Mouse (Mus musculus): ENCODE data around the gene Camsap1.

The Camsap1 gene

GRCm38 (mm10) chr2:25983159-25983907, at the start of gene Camsap1:
Gene Camsap1 (minus strand): TSS chr2:25983282.
- DNase-seq (ENCODE audit: low spot score) = peak; percentile 93

DNA sequence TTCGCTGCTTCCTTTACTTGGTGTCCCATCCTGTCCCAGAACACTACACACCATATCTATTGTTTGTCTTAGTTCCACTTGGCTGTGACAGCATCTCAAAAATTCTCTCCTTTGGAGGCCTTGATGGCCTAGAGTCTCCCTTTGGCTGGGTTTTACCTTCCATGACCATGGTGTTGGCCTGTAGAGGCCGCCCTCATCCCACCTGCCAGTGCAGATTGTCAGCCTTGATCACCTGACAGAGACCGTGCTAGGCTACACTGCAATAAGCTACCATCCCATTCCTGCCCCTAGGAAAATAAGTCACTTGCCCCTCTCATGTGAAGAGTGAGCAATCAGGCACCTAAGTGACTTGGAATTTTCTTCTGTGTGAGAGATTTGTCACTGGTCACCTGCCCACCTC, 47.2 kb upstream of the Camsap1 start:
- no peak for DNase-seq (ENCODE audit: low spot score)

- DNase-seq (ENCODE audit: low spot score) = peak; percentile 32
Observed at GRCm38 (mm10) chr2:26024138-26025075, 41.3 kb upstream of the Camsap1 start.

- DNase-seq (ENCODE audit: low spot score) = no peak
Observed at GRCm38 (mm10) chr2:26022626-26023025, 39.5 kb upstream of the Camsap1 start.

DNA sequence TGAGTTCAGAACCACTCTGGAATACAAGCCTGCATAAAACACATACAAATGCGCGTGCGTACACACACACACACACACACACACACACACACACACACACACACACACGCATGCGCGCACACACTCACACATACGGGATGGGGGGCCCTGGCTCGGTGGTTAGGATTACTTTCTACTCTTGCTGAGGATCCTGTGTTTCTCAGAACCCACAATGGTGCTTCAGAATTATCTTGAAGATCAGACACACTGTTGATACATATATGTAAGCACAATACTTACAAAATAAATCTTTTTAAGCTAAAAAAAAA, 39.1 kb upstream of the Camsap1 start:
- no peak for DNase-seq (ENCODE audit: low spot score)

- DNase-seq (ENCODE audit: low spot score) = peak; percentile 57
Observed at GRCm38 (mm10) chr2:26021561-26022257, 38.6 kb upstream of the Camsap1 start, which contains the start of gene Ubac1. Gene Ubac1 (minus strand): TSS chr2:26021747.

DNA sequence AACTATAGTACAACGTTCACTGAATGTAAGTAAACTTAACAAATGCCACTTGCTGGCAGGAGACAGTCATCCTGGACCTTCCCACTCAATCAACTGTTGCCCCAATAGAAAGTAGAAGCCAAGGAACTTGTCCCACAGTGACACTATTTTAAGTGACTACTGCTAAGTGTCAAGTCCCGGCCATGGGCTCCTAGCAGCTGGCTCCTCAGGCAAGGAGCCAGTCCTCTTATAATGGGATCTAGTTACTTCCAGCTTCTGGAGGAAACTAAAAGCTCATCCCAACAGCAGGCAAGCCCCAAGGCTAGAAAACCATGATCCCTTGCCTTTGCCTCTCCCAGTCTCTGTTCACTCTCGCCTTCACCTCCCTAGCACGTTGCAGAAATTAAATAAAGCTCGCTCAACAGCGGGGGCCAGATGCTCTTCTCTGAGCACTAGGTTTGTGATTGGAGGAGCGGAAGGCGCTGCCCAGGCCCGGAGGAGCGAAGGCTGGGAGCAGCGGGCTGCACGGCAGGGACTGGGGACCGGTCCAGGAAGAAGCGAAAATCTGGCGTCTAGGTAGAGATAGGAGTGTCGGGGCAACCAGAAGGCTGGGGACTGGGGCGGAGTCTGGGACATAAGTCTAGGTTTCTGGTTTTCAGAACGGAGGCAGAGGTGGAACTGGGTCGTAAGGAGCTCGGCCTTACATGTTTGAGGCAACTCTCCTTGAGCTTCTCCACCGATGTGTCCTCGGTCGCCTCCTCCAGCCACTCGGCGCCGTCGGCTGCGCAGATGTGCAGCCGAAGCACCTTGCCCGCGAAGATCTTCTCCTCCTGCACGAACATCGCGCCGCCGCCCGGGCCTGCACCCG, 37.9 kb upstream of the Camsap1 start:
- peak; percentile 25 for DNase-seq (ENCODE audit: low spot score)

DNA sequence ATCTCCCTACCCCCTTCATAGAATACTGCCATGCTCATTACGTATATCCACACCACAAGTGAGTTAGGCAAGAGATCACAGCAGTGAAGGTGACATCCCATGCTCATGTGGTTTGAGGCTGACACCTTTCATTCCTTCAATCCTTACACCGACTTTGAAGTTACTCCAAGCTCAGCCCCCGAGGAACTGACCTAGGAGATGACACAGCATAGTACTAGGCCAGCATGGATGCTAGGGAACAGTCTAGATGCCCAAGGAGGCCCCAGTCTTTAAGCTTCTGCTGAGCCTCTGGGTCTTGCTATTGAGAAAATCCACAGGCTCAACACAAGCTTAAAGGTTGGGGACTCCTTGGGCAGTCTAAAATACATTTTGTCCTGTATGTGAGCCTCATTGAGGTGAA, 36.8 kb upstream of the Camsap1 start:
- DNase-seq (ENCODE audit: low spot score) = no peak

DNA sequence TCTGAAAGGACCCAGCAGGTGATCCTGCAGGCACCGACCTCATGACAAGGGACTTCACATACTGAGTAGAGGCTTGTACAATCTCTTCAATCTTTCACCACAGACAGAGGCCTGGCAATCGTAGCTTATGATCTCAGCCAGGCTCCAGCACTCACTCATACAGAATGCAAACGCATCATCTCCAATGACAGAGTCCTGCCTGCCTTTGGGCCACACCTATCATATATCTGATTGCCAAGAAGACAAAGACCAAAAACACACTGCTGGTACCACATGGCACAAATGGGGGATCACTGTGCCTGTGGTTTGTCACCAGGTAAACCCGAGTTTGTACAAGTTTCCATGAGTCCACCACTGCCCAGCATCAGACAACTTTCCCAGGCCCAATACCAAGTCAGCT, 34.2 kb upstream of the Camsap1 start:
- DNase-seq (ENCODE audit: low spot score) = no peak

GRCm38 (mm10) chr2:26013674-26014073, 30.6 kb upstream of the Camsap1 start:
- no peak for DNase-seq (ENCODE audit: low spot score)

DNA sequence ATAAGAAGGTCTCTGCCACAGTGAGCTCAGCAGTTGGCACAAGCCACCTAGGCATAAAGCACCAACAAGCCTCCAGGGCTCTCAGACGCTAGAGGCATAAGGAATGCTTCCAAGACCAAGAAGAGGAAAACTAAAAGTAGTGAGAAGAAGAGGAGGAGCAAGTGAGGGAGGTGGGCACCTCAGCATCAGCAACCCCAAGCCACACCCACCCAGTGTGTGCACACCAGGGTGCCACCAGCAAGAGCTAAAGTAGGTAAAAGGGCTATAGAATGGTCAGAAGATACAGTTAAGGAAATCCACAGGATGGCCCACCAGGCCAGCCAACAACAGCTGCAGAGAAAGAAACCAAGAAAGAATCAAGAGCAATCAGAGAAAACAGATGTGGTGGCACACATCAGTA, 28.3 kb upstream of the Camsap1 start:
- no peak for DNase-seq (ENCODE audit: low spot score)

GRCm38 (mm10) chr2:26002001-26002400, 18.9 kb upstream of the Camsap1 start:
- DNase-seq (ENCODE audit: low spot score) = no peak

- no peak for DNase-seq (ENCODE audit: low spot score)
Observed at GRCm38 (mm10) chr2:26001136-26001535, 18.1 kb upstream of the Camsap1 start.

DNA sequence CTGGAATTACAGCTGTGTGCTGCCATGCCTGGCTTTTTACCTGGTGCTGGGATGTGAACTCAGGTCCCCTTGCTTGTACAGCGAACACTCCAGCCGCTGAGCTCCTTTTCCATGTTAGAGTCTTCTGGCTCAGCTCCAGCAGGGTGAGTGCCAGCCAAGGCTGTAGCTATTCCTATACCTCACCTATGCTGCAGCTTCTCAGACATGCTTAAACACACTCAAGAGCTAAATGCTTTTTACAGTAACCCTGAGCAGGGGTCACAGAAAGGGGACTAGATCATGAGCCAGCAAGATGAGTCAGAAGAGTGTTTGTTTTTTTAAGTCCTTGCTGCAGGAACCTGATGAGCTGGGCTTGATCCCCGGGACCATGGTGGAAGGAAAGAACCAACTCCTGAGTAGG, 14.6 kb upstream of the Camsap1 start:
- no peak for DNase-seq (ENCODE audit: low spot score)

DNA sequence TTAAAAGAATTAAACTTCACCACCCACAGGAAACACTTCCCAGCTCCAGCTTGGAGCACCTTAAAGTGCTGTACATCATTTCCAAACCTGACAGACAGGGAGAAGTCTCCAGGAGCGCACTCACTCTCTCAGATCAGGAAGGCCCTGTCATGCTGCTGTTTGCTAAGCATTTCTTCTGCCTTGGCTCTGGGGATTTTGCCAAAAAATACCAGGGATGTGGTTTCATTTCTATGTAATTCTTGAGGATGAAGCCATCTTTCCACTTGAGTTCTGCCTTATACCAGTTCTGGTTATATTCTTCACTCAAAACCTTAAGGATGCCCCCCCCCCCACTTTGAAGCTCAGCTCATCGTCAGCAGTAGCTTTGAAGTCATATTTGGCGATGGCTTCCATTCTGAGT, 11.7 kb upstream of the Camsap1 start:
- DNase-seq (ENCODE audit: low spot score) = no peak

GRCm38 (mm10) chr2:25992285-25992684, 9.2 kb upstream of the Camsap1 start:
- DNase-seq (ENCODE audit: low spot score) = no peak

DNA sequence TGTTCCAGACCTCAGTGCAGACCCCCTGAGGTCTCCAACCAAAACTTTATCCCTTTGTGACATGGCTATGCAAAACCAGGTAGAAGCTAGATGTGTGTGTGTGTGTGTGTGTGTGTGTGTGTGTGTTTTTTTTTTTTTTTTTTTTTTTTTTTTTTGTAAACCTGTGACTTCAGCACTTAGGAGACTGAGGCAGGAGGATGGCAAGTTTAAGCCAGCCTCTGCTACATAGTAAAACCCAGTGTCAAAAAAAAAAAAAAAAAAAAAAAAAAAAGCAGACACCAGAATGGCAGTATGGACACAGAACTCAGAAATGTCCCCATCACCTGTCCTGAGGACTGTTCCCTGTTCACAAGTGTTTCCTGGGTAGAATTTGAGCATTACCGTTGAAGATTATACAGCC, 6.6 kb upstream of the Camsap1 start:
- DNase-seq (ENCODE audit: low spot score) = no peak

GRCm38 (mm10) chr2:25987817-25988216, 4.7 kb upstream of the Camsap1 start:
- DNase-seq (ENCODE audit: low spot score) = no peak

GRCm38 (mm10) chr2:25986601-25987000, 3.5 kb upstream of the Camsap1 start:
- DNase-seq (ENCODE audit: low spot score) = no peak

DNA sequence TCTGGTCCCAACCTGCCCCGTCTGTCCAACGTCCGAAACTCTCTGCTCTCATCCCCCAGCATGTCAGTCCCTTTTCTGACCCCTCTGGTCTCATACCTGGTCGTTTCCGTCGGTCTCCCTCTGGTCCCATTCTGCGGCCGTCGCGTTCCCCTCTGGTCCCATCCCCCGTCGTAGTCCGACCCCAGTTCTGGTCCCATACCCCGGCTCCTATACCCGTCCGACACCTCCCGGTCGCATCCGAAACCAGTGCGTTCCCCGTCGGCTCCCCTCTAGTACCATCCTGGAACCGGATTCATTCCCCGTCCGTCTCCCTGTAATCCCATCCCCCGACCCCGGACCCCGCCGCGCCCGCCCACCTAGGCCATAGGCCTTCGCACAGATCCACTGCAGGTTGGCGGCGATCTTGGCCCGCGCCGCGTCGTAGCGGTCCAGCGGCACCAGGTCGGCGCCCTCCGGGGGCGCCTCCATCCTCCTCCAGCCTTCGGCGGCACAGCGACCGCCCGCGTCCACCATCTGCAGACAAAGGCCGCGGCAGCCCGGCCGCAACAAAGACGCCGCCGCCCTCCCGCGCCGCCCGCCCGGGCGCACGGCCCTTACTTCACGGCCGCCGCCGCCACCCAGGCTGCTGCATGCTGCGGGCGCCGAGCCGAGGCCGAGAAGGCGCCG, 523 bp downstream of the Camsap1 start:
- DNase-seq (ENCODE audit: low spot score) = no peak

GRCm38 (mm10) chr2:25982052-25982425, 1.0 kb downstream of the Camsap1 start:
- DNase-seq (ENCODE audit: low spot score) = no peak
